ENCODE assay signal across 7 mouse cellular contexts in the genomic region with DNA sequence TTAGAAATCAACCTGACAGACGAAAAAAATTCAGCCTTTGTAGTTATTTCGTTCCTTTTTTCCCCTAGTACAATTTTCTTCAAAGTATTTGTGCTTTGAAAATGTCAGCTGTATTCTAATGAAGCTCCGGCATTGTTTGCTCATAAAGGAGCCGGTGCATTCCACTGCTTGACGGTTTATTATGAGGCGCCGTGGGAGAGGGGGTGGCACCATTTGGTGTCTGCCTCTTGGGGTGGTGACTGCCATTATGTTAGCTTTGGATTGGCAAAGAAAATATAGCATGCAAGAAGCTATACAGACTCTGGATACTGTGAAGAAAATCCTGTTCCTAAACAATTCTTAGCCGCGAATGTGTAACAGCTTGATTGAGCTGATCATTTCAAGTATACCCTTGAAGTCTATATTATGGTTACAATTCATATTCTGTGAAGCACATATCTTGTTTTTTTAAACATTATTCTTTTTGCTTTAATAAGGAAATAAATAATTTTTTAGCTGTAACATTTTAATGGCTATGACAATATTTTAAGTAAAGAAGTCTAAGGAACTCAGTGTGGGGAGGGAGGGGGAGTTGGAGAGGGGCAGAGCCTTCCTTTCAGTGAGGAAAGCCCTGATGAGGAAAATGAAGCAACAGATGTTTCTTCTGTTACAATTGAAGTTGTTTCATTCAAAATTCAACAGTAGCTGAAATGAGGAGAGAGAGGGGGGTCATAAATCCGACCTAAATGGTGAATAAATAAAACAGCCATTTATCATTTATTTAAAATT.
DNase-seq lines count a peak whose midpoint lies in the region; ATAC-seq and TF ChIP-seq lines count a peak whose summit lies in the region.

No protein-coding gene starts in this region.

- H3K27me3 ChIP-seq in E14TG2a.4 (ENCODE audit: insufficient read depth, low read length), result no peaks in the 10 kb centered on the region
- H3K27me3 ChIP-seq in midbrain, embryonic 13.5 days, result no peaks in the 10 kb centered on the region
- H3K27me3 ChIP-seq in stomach, postnatal 0 days (ENCODE audit: control insufficient read depth, insufficient read depth, low read length), result no peaks in the 10 kb centered on the region

- H3K4me3 ChIP-seq in E14TG2a.4 (replicated peaks; ENCODE audit: low read length), result peak overlapping the region; percentile 70
- peak overlapping the region; percentile 56 for H3K4me3 ChIP-seq in midbrain, embryonic 13.5 days (replicated peaks)
- H3K4me3 ChIP-seq in stomach, postnatal 0 days (ENCODE audit: low read depth, low read length), result peak overlapping the region; percentile 34

- TF ChIP-seq EP300 in stomach, postnatal 0 days (optimal IDR thresholded peaks at IDR 0.05), result no peak

- under 1% methylated on average over 10 of the region's 10 CpGs for WGBS in midbrain, embryonic 13.5 days
- 5% methylated on average over 10 of the region's 10 CpGs for WGBS in stomach, postnatal 0 days

- H3K4me1 ChIP-seq in E14TG2a.4 (replicated peaks; ENCODE audit: low read depth, low read length), result peaks cover 35% of the 10 kb centered on the region
- peaks cover 22% of the 10 kb centered on the region for H3K4me1 ChIP-seq in midbrain, embryonic 13.5 days (replicated peaks)
- H3K4me1 ChIP-seq in stomach, postnatal 0 days (replicated peaks; ENCODE audit: control insufficient read depth, insufficient read depth), result no peaks in the 10 kb centered on the region

- H3K9ac ChIP-seq in midbrain, embryonic 13.5 days (replicated peaks), result peak overlapping the region; percentile 66
- H3K9ac ChIP-seq in stomach, postnatal 0 days (ENCODE audit: low read length), result no peak overlapping the region

- H3K27ac ChIP-seq in midbrain, embryonic 13.5 days, result peak overlapping the region; percentile 77
- H3K27ac ChIP-seq in stomach, postnatal 0 days (replicated peaks), result no peak overlapping the region

- peak overlapping the region; percentile 65 for H3K4me2 ChIP-seq in midbrain, embryonic 13.5 days (replicated peaks)
- peak overlapping the region; percentile 49 for H3K4me2 ChIP-seq in stomach, postnatal 0 days (replicated peaks; ENCODE audit: low read depth)

- ATAC-seq in hematopoietic stem cell, adult 5-6 weeks (replicated peaks in 1 of 2; ENCODE audit: insufficient read depth in 1 of 2, low FRiP score in 2 of 2, low TSS enrichment in 1 of 2, low read depth in 1 of 2, poor library complexity in 2 of 2, severe bottlenecking in 2 of 2), result peak; percentile 69 to 78
- ATAC-seq in midbrain, embryonic 13.5 days, result peak; percentile 80
- ATAC-seq in stomach, postnatal 0 days (ENCODE audit: low FRiP score, low TSS enrichment), result no peak

- H3K9me3 ChIP-seq in E14TG2a.4 (ENCODE audit: low read length), result no peaks in the 10 kb centered on the region
- H3K9me3 ChIP-seq in midbrain, embryonic 13.5 days, result no peaks in the 10 kb centered on the region
- H3K9me3 ChIP-seq in stomach, postnatal 0 days (ENCODE audit: control insufficient read depth, low read length), result no peaks in the 10 kb centered on the region

- H3K36me3 ChIP-seq in E14TG2a.4 (ENCODE audit: insufficient read depth, low read length), result no peaks in the 10 kb centered on the region; the same call in 1 of the 2 replicates
- H3K36me3 ChIP-seq in midbrain, embryonic 13.5 days, result no peaks in the 10 kb centered on the region
- H3K36me3 ChIP-seq in stomach, postnatal 0 days (ENCODE audit: control insufficient read depth, insufficient read depth, low read length), result no peaks in the 10 kb centered on the region

- DNase-seq in 416B (ENCODE audit: low read depth), result peak; percentile 79
- DNase-seq in embryo, embryonic 11 days, result peak; percentile 80
- DNase-seq in left cerebral cortex, adult 11 months (ENCODE audit: low spot score), result peak; percentile 11
- peak; percentile 19 for DNase-seq in stomach, postnatal 0 days (ENCODE audit: low spot score)

- no peak for TF ChIP-seq CTCF in E14TG2a.4 (conservative IDR thresholded peaks at IDR 0.05; ENCODE audit: low read length)
- TF ChIP-seq CTCF in stomach, postnatal 0 days (IDR thresholded peaks at IDR 0.05; ENCODE audit: low read depth), result no peak

Comparison
In these comparisons a context has a peak if more than half of its experiments do, and no peak if none do; other contexts are left out.
1. DNase-seq: peak in every context shown above with its lines; median percentile 80 in embryo, embryonic 11 days; 79 in 416B; 19 in stomach, postnatal 0 days; 11 in left cerebral cortex, adult 11 months.